Mouse (Mus musculus): ENCODE data around the gene Washc1.

DNA sequence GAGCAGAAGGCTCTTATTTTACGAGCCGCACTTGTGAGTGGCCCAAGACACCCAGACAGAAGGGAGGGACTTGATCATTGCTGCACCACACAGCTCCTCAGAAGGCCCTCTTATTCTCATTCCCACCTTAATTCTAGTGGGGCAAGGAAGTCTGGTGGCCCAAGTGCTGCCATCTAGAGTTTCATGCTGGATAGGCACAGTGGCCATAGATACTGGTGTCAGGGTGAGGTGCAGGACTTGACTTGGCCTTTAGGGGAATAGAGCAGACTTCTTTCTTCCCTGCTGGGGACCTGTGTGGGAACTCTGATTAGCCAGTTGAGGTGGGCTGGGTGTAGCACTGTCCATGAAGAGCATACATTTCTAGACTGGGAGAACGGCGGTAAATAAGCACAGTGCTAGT lies 19.9 kb downstream of the Washc1 start:
- TF ChIP-seq CTCF (IDR thresholded peaks at IDR 0.05; ENCODE audit: low read depth) (peak; percentile 51), EP300 (optimal IDR thresholded peaks at IDR 0.05) (no peak)

All from stomach, postnatal 0 days (tissue).